Mouse (Mus musculus): ENCODE measurements at regions not wholly inside any gene's neighbourhood (a gene's known extent, or its start where the extent isn't known, plus 50 kb on each side); places are given as distances from the start of the nearest gene placed in this dataset.

GRCm38 (mm10) chr1:42277130-42277529 is 418.4 kb upstream of the Pou3f3 start:
- DNase-seq (ENCODE audit: low spot score): no peak

DNA sequence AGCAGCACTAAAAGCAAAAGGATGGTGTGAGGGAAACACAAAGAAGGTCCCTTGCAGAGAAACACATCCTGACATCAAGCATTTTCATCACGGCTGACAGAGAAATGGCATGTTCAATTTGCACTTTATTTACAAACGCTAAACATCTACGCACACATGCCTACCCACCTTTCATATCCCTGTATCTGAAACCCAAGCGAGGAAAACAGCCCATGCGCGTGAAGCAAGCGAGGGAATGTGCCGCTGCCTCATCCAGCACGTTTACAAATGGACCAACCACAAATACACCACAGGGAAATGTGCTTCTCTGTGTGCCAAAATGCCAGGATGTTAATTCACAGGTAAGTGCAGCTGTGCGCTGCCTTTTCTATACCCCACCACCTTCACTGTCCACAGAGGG is 399.7 kb upstream of the Pou3f3 start:
- DNase-seq (ENCODE audit: low spot score): no peak

DNA sequence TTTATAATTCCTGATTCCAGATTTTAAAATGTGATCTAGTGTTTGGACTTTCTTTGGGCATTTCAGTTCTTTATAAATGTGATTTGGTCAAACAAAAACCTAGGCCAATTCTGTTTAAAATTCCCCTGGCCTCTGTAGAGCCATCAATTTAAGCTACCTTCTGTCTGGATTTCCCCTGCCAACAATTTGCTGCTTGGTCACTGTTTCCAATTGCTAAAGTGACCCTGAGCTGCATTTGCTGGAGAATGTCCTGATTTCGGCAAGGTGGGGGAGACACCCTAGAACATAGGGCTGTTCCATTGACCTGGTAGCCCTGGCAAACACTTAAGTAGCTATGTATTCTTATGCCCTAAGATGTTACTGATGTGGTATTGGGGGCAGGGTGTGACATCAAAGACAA is 386.3 kb upstream of the Pou3f3 start:
- no peak for DNase-seq (ENCODE audit: low spot score)

GRCm38 (mm10) chr1:42313494-42313893 is 382.1 kb upstream of the Pou3f3 start:
- DNase-seq (ENCODE audit: low spot score): no peak

DNA sequence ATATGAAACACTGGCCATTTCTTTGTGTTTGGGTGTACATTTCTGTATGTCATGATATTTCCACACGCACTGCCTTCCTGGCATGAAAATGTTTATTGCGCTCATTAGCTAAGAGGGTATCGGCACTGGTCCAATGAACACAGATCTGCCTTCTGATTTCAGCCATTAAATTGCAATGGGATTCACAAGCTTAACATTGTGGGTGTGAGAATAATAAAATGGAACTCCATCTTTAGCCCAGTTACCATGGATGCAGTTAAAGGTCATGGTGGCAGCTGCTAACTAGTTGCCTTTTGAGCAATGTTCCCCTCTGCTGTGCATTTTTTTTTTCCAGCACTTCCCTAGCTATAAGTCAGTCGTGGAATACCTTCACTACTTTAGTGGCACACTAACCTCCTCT is 343.7 kb upstream of the Pou3f3 start:
- no peak for DNase-seq (ENCODE audit: low spot score)

DNA sequence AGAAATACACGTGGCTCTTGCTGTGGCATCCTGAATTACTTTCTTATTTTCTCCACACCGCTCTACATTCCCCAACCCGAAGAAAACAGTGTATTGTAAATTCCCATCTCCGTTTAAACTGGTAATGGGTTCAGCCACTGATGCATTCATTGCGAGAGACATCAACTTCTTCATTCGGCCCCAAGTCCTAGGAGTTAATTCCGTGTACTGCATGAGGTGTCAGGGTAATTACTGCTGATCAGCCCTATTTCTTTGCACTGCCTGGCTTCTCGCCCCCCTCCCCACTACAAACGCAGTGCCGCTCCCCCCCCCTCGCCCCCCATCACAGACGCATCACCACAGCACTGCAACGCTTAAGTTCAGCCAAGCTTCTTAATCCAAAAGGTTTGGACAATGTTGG is 343.2 kb upstream of the Pou3f3 start:
- DNase-seq (ENCODE audit: low spot score): no peak

DNA sequence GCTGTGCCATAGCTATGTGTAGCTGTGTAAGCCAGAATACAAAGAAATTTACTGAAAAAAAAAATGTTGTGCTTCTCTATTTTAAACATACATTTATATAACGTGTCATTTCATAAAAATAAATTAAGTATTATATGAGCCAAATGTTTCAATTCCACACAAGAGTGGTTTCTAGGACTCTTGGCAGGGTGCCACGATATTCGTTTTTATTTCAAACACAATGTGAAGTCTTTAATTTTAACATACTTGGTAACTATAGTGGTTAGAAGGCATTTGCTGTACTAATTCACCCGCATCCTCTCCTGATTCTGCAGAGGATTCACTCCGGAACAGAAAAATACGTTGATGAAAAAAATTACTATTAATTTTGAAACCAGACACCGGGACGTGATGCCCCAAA is 342.5 kb upstream of the Pou3f3 start:
- no peak for DNase-seq (ENCODE audit: low spot score)

- no peak for DNase-seq (ENCODE audit: low spot score)
Observed at GRCm38 (mm10) chr1:42354020-42354419, 341.5 kb upstream of the Pou3f3 start.

DNA sequence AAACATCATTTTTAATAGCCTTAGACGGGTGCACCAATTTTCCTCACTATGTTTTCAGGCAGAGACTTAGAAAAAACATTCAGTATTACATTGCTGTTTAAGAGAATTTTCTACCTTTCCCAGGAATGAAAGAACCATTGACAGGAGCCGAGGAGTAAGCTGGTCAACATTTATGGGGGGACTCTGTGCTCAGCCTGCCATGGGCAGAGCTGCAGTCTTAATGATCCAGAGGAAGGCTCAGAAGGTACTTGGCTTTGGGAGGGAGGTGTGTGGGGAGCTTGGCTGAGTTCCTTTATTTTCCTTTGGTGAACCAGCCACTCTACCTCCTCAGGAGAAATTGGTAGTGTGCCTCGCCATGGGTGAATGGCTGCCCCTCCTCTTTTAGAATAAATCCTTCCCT is 333.1 kb upstream of the Pou3f3 start:
- DNase-seq (ENCODE audit: low spot score): no peak

GRCm38 (mm10) chr1:42365648-42366324 is 329.8 kb upstream of the Pou3f3 start:
- DNase-seq (ENCODE audit: low spot score): no peak

DNA sequence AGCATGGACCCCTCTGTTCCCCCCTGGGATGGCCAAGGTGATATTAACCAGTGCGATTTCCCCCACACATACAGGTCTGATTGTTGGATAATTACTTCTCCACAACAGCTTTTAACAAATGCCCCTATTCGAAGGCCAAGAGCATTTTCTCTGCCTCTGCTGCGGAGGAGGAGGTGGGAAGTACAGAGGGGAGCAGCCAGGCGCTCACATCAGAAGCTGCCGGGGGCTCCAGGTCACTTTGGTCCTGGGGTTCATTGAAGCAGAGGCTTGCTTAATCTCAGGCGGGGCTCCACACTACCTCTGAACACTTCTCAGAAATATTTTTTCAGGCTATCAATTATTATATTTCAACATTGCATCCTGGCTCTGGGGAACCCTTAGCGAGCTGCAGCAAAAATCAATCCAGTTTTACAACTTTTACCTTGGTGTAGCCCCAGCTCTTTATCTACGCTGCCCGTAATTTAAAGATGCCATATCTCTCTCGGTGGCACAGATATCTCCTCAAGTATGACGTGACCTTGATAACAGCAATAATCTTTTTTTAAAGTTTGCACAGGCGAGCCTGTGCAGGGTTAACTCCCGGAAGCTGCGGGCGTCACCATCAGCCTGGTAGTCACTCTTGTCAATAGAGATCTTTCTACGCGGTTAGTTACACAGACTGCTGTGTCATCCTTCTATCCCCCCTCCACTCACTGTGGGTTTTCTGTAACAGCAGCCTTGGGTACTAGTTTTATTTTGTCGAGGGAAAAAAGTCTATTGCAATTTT is 307.5 kb upstream of the Pou3f3 start:
- DNase-seq (ENCODE audit: low spot score): no peak

GRCm38 (mm10) chr1:42388740-42389139 is 306.8 kb upstream of the Pou3f3 start:
- no peak for DNase-seq (ENCODE audit: low spot score)

DNA sequence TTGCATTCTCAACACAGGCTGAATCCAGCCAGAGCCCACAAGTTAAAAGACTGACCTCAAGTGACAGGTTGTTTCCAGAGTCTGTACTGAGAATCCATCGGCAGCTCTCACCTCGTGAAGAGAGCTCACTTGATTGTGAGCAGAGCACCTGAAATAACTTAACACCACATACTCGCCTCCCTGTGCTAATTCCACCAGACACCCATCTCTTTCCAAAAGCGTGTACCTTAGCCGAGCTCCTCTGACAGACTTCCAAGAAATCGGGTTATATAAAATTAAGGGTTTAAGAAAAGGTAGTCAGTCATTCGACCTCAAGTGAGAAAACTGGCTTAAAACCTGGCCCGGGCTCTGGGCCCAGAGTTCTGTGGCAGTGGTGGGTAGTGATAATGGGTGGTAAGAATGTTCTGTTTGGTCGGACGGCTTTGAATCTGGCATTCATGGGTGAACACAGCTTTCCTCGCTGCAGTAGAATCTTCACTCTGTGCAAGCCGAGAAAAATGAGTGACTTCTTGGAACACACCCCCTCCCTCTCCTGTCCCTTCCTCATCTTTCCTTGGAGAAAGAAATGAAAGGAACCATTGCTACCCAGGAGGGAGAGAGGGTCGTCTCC is 299.8 kb upstream of the Pou3f3 start:
- no peak for DNase-seq (ENCODE audit: low spot score)

DNA sequence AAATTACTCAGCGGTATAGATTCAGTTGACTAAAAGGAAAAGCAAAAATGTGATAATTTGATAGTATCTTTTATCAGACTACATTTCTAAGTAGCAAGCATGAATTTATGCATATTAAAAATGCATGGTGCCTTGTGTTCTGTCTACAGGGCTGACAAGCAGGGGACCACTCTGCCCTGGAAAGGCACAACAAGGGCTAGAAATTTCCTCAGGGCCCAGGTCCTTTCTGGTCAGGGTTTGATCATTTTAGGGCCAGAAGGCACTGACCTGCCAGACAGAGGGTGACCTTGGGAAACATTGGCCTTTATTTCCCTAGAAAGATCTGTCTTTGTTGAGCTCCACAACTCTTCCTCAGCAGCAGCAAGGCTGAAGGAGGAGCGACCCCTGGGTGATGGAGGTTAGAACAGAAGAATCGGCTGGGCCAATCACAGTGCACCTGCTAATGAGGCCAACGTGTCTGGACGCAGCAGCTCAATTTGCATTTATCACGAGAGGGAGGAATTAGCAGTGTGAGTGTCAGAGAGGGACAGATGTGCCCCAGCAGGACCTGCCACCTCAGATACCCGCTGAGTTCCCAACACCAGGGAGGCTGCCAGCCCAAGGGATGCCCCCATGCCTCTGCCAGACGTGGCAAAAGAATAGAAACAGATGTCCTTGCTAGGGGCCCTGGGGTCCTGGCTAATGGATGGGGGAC is 297.0 kb upstream of the Pou3f3 start:
- no peak for DNase-seq (ENCODE audit: low spot score)

DNA sequence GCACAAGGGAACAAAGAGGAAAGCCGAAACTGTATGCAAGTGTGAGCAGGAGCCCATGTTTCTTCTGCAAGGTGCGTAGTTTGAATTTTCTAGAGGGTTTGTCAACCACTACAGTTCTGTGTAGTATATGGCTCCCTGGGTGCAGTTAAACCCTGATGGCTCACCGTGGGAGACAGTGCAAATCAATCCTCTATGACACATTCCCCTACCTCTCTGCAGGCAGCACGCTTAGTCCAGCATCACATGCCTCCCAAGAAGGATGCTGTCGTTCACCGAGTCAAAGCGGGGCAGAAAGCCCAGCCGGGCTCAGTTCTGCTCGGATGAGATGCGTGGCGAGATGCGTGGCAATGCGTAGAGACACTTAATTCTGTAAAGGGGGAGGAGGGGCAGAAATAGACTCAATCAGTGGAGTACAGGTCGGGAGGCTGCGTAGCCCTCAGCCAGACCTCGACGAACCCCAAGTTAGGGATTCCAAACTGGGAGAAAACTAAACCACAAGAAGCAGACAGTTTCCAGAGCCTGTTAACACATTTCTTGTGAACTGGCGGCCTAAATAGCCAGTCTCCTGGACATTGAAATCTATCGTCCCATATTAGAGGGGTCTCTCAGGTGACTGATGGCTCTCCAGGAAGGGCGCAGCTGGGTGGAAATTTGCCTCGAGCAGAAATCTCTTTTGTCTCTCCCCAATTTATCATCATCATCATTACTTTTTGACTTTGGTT is 279.6 kb upstream of the Pou3f3 start:
- no peak for DNase-seq (ENCODE audit: low spot score)

- no peak for DNase-seq (ENCODE audit: low spot score)
Observed at GRCm38 (mm10) chr1:42416539-42417218, 278.9 kb upstream of the Pou3f3 start.

GRCm38 (mm10) chr1:42417815-42418214 is 277.8 kb upstream of the Pou3f3 start:
- no peak for DNase-seq (ENCODE audit: low spot score)

DNA sequence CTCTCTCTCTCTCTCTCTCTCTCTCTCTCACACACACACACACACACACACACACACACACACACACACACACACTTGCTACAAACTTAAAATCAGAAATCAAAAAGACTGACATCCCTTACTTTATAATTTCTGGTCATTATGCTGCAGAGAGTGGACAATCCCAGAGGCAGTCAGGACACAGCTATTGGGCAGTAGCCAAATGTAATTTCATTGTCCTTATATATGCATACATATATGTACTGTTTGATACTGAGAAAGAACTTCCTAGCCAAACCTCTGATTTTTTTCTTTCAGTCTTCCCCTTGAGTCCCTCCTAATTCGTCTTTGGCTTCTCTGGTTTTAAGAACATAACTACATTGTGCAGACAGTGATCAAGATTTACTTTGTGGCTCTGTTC is 277.3 kb upstream of the Pou3f3 start:
- no peak for DNase-seq (ENCODE audit: low spot score)

GRCm38 (mm10) chr1:42436366-42436998 is 259.1 kb upstream of the Pou3f3 start:
- DNase-seq (ENCODE audit: low spot score): no peak

DNA sequence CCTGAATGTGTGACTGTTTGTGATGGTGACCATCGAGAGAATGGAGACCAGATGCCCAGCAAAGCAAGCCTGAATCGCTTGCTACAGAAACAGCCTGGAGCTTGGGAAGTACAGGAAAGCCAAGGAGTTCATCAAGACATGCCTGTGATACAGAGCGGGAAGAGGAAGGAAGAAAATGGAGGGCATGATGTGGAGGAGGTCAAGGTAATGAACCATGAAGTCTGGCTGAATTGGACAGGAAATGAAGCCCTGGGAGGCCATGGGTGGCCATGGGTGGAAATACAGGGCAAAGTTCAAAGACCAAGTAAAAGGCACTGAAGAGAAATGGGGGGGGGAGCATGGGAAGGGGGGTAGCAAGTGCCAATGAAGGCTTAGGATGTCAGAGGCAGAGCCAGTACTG is 227.2 kb upstream of the Pou3f3 start:
- no peak for DNase-seq (ENCODE audit: low spot score)
